Mouse (Mus musculus) adrenal gland, postnatal 4 days (tissue): ENCODE data around the gene 4930564D02Rik. TPM values are rescaled to one million over a fixed set of nuclear protein-coding genes. Genes with fewer than 3 reads are reported as not detected.

ENCODE experiments used
- DNase-seq, 2 experiments: peaks; one replicate each; pipeline ENCODE4 v3.0.0; 2021 to 2022; ENCODE audit warnings: low spot score in 2 of 2, mixed read lengths in 2 of 2
- long read RNA-seq, 2 experiments: library from polyadenylated mRNA; stranded (forward); transcript quantifications; one replicate each; pipeline ENCODE4 v2.0.0; 2021
- total RNA-seq, 2 experiments: library from RNA; stranded (reverse); gene quantifications; 2 replicates each; pipeline ENCODE4 v1.2.3; 2021

Gene 4930564D02Rik
- total RNA-seq = not detected
- long read RNA-seq, experiment 1 = 0 reads
- long read RNA-seq, experiment 2 = 0 reads

DNA sequence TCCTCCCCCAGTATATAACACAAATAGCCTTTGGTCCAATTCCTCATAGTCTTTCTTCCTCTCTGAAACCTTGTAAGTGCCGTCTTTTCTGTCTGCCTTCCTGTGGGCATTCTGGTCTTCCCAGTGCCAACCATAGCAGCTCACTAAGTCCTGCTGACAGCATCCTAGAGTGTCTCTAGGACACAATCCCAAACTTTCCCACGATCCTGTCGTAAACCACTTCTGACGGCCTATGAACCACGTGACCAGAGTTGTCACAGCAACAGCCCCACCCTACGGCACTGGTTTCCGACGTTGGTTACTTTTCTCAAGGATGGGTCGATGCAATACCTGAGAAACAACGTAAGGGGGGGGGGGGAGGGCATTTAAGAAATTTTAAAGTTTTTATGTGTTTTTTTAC lies at the start of gene 4930564D02Rik:
Gene 4930564D02Rik (plus strand): TSS at position 301 of the 400 bp plus-strand sequence.
- DNase-seq = no peak

DNA sequence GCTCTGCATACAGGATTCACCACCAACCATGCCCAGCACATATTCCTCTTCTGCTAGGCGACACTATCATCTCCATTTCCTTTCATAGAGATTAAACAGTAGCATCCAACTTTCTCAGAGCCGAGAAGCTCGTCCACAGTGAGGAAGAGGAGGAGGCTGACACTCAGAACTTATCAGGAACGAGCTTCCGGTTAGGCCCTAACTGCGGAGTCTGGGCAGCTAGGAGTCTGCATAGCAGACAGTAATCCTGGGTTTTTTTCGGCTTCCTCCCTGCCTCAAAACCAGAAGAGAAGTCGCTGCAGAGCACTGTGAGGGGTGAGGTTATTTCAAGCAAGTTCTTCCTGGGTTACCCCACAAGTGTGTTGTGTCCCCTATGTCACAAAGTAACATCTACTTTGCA lies 49.3 kb upstream of the 4930564D02Rik start:
- DNase-seq = no peak

DNA sequence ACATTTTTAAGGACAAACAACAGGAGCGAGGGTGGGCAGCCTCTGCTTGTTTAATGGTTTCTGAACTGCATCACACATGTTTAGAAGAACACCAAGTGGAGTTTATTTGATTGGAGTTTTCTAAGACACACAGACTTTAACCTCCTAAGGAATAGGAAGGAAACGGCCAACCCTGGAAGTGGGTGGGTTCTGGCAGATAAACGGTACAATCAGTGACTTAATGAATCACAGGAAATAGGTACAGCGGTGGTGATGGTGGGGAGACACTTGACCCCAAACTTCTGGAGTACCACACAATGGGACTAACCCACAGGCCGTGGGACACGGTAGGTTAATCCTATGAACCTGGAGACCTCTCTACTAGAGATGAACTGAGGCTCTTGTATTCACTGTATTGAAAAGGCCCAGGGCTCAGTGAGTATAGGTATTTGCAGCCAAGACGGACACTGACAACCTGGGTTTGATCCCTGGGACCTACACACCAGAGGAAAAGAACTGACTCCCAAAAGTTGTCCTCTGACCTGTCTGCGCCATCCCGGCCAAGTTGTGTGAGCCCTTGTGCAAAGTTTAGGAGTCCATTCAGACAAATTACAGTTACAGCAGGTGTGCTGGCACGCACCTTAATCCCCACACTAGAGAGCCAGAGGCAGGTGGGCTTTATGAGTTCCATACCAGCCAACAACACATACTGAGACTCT lies 48.4 kb upstream of the 4930564D02Rik start:
- DNase-seq = no peak

DNA sequence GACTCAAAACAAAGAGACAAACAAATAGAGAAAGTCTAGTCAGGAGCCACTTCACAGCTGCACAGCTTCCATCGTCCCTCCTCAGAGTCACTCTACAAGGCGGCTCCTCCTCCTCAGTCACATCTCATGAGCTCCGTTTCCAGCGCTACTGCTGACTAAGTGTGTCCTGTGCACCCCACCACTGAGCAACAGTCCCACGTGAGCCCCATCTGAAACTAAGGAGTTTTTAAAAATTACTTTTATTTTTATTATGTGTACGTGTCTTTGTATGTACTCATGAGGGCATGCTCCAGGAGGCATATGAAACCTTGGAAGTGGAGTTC lies 47.9 kb upstream of the 4930564D02Rik start:
- no peak for DNase-seq

DNA sequence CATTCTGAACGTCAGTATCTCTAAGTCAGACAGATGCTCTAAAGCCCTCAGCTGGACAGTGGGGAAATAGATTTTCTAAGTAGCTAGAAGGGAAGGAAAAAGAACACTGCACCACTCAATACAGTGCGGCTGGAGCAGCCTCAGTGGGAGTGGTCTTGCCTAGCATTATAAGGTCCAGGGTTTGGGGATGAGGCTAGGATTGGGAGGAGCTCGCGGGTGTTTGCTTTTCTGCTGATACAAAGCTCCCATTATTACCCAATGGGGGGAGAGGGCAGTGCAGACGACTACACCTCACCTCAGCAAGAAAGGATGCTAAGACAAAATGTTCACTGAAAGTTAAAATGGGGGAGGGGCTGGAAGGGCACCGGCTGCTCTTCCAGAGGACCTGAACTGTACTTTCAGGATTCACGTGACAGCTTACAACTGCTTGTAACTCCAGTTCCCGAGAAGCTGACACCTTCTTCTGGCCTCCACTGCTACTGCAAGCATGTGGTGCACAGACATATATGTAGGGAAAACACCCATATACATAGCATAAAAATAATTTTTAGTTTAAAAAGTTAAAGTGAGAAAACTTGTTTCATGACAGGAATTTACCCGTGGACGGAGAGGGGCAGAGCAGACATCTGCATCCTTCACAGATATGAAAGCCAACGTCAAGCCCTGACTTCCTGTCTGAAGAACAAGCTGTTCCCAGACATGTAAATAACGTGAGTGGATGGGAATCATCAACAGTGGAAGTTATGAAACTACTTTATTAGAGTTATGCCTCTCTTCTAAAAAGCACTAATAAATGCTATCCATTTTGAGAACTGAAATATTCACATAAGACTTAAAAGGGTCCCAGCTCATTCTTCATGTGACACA lies 46.6 kb upstream of the 4930564D02Rik start:
- no peak for DNase-seq

DNA sequence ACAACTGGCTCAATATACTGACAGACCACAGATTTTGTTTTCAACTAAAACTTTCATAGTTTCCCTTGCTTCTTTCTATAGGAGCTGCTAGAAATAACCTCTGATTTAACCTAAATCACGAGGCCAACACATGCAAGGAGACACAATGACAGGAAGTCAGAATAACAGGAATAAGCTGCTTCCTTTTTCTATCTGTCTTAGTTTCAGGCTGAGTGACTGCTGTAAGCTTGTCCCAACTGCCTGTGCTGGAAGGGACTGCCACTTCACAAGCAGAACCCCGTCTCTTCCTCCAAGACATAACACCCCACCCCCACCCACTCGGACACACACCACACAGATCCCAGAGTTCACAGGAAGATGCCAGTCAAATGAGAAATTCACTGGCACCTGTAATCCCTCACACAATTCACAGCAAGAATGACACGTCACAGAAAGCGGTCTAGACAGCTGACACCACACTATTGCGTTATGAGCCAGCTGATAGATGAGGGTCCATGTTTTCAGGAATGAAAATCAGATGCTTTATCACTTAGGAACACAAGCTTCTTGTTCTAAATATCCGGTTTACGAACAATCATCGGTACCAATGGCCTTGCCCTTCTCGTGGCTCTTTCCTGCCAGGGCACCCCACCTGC lies 43.2 kb upstream of the 4930564D02Rik start:
- no peak for DNase-seq

DNA sequence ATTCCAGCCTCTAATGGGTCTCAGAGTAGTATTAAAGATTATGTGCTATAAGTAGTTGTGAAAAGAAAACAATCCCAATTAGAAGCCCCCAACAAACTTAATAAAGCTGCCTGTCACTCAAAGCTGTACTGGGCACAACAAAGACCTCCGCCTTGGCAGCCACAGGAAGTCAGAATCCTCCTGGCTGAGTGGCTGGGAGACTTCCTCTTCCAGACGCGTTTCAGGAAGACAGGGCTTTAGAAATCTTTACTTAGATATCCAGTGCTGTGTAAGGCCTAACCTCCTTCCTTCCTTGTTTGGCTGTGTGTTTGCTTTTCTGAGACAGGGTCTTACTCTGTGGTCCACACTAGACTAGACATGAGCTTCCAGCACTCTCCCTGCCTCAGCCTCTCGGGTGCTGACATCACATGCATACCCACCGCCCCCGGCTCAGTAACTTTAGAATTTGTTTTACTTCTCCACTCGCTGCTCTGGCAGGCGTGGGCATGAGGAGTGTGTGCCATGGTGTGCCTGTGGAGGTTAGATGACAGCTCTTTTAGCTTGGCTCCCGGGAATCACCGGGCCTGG lies 30.3 kb upstream of the 4930564D02Rik start:
- no peak for DNase-seq

DNA sequence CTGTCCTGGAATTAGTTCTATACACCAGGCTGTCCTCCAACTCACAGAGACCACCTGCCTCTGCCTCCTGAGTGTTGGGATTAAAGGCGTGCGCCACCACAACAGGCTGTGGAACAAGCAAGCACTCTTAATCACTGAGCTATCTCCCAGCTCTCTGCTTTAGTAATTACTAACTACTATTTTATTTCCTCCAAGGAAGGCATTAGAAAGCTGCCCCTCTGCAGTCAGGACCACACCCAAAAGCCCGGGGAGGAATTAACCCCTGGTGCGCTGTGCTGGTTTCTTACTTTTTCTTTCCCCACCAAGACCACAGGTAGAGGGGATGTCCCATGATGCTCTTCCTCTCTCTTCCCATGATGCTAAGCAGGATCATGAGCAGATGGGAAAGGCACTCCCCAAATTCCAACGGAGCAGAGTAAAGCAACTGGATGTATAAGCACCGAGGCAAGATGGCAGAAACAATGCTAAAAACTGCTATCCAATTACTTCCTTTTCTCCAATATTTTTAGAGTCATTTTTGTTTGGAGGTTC lies 29.3 kb upstream of the 4930564D02Rik start:
- DNase-seq = no peak

DNA sequence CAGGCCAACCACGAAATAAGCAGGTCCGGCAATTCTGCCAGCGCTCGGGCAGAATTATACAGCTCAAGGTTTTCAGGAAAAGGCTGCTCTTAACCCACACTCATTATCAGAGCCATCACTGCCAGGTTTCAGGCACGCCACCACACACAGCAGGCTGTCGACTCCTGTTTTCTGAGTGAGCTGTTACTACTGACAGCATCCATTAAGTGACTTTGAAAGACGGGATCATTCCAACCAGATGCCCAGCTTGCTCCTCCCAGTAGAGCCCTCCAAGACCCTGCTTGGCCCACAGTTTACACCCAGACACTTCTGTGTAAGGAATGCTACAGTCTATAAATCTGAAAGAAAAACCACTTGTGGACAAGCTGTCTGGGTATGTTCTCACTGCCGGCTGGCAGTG lies 26.6 kb upstream of the 4930564D02Rik start:
- DNase-seq = no peak

DNA sequence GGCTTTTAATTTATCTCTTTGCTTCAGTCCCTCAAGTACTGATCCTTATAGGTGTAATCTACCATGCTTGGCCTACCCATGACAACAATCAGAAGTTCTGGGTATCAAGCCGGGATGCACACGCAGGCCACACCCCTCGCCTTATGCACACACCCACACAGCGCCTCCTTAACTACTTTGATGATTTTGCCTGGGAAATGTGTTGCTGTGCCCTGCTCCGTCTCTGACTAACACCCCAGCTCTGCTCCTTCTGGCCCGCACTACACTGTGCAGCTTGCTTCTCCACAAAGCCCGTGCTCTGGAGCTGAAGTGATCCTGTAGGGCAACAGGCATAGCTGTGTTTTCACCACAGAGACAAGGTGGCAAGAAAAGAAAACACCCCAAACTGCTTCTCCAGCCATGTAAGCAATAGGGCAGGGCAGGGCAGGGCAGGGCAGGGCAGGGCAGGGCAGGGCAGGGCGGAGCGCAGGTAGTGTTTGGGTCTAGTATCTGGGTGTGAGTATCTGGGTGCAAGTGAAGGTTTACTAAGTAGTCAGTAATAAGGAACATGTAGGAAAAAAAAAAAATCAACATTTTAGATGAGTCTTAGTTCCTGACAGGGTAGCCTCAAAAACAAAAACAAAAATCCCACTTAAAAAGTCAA lies 25.5 kb upstream of the 4930564D02Rik start:
- no peak for DNase-seq

DNA sequence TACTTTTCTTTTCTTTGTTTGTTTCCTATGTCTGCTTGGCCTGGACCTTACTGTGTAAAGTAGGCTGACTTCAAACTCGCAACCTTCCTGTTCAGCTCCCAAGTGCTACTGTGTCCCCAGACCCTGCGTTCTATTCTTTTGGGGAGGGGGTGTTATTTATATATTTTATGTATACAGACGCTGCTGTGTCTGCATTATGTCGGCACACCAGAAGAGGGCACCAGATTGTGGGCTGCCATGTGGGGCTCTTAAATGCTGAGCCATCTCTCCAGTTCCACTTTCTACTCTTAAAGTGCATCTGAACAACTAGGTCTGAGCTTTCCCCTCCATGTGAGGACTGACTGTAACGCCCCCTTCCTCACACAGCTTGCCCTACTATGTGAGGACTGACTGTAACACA lies 22.9 kb upstream of the 4930564D02Rik start:
- DNase-seq = no peak

DNA sequence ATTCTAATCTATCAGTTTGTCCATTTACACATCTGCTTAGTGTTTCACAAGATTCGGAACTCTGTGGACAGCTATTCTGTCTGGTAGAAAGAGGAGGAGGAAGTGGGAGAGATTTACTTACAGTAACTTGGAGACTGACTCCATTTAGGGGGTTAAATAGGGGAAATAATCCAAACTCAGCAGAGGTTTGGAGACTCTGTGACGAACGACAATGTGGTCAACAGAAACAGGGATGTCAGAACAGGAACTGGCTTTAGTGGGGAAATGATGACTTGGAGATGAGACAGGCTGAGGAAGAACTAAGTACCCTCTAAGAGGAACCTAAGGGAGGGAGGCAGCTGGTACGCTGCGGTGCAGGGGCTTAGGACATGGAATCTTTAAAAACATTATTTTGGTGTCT lies 19.8 kb upstream of the 4930564D02Rik start:
- no peak for DNase-seq

DNA sequence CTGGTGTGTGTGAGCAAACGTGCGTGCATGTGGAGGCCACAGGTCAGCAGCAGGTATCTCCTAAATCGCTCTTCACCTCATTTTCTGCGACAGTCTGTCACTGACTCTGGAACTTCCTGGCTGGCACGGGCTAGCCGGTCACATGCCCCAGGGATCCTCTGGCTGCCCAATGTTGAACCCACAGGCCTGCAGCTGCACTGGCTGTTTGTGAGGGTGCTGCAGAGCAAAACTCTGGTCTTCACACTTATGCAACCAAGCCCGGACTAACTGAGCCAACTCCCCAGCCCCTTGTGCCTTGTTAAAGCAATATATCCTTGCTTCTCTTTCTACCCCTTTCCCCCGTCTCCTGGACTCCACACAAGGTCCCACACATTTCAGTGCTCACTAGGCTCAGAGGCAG lies 19.0 kb upstream of the 4930564D02Rik start:
- DNase-seq = no peak

DNA sequence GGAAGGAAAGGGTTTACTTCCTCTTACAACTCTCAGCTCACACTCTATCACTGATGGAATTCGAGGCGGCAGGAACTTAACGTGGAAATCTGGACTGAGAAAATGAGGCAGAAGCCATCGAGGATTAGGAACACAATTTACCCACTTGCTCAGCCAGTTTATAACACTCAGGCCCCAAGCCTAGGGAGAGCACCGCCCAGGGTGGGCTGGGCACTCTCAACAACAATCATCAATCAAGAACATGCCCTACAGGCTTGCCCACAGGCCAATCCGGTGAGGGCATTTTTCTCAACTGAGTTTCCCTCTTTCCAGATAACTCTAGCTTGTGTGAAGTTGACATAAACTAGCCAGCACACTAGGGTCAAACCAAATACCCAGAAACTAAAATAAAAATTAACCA lies 16.8 kb upstream of the 4930564D02Rik start:
- no peak for DNase-seq

DNA sequence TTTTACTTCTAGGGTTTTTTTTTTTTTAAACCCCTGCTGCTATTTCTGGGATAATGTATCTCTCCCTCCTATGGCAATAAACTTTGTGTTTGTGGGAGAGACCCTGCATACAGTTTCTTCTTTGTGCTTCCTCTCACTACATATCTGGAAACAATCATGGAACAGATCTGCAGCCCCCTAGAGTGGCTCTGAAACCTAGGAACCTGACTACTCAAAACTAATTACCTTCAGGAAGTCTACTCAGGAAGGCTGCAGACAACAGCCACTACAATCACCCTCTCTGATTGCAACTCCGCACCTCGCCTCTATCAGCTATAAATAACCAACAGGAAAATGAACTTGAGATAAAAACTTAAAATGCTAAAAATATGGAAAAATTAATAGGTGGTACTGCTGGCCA lies 15.5 kb upstream of the 4930564D02Rik start:
- DNase-seq = no peak

DNA sequence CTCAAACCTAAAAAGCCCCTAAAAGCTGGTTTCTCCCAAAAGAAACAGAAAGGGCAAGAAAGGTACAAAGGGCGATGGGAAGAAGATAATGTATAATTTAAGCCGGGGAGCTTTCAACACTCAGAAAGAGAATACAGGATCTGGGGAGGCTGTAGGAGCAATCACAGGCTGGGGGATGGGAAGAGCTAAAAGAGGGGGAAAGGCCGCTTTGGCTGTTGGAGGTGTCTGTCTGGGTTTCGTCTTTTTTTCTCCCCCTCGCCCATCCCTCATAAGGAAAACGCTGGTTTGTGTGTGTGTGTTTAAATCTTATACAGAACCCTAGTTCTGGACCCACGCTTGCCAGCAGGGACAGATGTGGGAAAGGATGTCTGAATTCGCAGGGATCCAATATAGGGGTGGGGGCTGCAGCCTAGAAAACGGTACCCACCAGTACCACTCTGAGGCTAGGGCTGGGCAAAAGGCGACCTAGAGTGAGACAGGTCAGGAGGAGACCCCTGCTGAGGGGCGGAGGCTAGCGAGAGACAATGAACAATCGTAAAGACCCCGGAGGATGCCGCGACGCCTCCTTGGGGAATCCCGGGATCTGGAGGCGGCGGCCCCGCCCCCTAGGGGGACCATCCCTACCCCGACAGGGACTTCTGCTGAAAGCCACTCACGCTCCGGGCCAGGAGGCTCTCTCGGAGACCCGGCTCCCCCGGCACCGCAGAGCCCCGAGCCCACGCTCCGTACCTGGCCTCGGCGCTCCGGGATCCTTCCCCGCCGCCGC lies 14.3 kb upstream of the 4930564D02Rik start:
- no peak for DNase-seq

DNA sequence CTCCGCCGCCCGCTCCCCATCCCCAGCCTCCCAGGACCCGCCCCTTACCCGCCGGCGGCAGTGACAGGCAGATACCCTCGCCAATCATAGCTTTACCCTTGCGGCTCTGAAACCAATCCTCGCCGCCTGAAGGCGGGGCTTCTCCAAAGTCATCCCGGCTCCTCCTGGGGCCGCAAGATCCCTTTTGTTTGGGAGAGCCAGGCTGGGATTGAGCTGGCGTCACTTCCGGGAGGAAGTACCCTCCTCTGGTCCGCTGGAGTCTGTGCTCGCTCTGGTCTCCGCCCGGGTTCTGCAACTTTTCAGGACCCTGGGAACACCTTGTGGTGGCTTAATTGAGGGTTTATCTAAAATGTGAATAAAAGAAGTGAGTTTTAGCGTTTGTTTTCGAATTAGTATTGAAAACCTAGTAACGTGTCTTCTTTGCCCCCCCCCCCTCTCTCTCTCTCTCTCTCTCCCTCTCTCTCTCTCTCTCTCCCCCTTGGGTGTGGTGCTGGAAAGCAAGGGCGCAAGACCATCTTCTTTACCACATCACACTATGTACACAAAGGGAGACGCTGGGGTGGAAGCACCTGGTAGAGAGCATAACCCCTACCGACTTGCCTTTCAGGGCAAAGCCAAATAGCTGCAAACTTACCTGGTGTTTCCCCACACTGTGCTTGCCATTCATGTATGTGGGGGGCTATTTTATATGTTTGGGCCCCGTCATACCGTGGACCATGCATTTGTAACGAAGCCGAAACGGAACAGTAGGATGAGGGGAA lies 13.5 kb upstream of the 4930564D02Rik start, which contains the start of gene Cttnbp2nl:
Gene Cttnbp2nl (minus strand): TSS at position 210 of the 761 bp plus-strand sequence.
- DNase-seq = peak; percentile 92 to 95

DNA sequence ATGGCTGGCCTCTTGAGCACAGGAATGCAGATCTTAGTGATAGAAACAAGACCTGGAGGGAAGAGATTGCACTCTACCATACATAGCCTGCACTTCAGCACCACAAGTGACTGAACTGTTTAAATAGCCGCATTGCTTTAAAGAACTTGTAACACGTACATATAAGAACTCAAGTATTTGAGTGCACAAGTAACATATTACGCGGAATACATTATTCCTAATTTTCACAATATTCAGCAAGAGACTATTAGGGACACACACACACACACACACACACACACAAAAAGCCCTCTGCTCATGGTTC lies 13.0 kb upstream of the 4930564D02Rik start:
- no peak for DNase-seq

DNA sequence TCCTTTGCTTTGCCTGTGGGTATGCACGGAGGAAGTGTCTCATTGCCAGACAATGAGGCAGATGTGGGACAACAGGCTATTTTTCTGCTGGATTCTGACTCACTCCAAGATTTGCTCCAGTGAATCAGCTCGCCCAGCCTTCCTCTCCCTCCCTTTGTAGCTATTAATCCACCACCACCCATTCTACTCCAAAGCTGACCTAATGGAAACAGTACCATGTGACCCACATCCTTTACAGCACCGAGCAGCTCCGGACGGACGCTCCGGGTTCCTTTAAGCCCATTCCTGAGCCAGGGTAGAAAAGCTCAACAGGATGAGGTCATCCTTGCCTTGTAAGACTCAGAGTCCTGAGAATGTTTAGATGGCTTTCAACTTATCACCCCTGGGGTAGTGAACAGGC lies 11.7 kb upstream of the 4930564D02Rik start:
- peak in 1 of 2 experiments; percentile 26 for DNase-seq

DNA sequence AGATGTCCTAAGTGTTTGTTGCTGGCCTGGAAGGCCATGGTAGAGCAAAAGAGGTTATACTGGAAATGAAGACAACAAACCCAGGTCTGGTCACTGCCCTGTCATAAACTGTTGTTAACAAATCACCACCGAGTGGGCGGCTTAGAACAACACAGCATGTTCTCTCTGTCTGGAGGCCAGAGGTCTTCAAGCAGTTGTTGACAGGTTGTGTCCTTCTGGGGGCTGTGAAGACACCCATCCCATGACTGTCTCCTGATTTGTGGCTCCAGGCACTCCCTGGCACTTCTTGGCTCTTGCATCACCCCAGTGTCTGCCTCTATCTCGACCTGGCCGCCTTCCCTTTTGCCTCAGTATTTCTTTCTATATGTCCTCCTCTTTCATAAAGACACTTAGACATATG lies 11.0 kb upstream of the 4930564D02Rik start:
- DNase-seq = no peak
